Mouse (Mus musculus): ENCODE measurements around the gene Agxt2. TPM values are rescaled to one million over a fixed set of nuclear protein-coding genes. Genes with fewer than 3 reads are reported as not detected.

Agxt2 gene
- total RNA-seq (2014; rRNA removed) (not detected in 2 replicates), polyA plus RNA-seq (2015; fragmentation: Nextera tagmentation; extraction: Ambion mirVana) (not detected in 2 replicates)

DNA sequence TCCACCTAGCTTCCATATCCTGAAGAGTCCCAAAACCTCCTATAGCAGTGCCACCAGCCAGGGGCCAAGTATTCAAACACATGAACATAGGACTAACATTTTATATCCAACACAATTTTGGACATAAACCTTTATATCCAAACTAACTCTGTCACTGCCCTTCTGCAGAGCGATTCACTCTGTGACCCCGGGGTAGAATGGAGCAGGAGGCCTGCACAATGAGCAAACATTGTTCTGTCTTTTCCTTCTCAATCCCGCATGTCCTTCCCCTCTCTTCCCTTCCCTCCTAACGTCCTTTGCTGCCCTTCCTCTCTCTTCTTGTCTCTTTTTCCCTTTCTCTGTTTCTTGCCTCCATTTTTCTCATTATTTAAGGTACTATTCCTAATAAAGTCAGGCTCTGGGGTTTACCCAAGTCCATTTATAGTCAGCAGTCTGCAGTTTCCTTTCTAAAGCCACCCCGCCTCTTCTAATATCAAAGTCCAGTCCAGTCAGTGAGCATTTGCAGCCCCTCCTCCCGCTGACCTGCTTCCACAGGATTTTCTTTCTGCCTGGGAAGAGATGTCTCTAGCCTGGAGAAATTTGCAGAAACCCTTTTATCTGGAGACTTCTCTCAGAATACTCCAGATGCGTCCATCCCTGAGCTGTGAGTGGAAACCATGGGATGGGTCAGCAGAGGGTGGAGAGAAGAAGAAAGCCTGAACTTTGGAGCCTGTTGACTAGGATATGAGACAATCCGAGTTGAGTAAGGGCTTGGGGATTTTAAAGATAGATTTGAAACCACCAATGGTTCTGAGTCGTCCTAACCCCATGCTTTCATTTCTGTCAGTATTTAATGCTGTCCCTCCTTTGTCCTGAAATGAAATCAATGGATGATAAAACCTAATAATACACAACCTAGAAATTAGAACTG lies at the start of gene Agxt2:
TSS of gene Agxt2 (plus strand) at position 494 of the 910 bp plus-strand sequence.
- H3K9me3 ChIP-seq (ENCODE audit: low read length) = no peaks in the 10 kb centered on the region
- ATAC-seq (ENCODE audit: low FRiP score) (no peak), DNase-seq (ENCODE audit: low spot score) (no peak)
- H3K4me3 ChIP-seq (ENCODE audit: low read depth, low read length) = no peak within 1 kb of the TSS
- H3K27ac ChIP-seq (ENCODE audit: low read depth, low read length) = no peak within 1 kb of the TSS
- WGBS = 81% methylated on average over 9 of the region's 9 CpGs
- H3K9ac ChIP-seq (replicated peaks; ENCODE audit: low read length, poor library complexity, severe bottlenecking) = no peak within 1 kb of the TSS
- no peak within 1 kb of the TSS for H3K4me2 ChIP-seq (ENCODE audit: low read depth, low read length, poor library complexity, severe bottlenecking)
- no peaks in the 10 kb centered on the region for H3K4me1 ChIP-seq (ENCODE audit: insufficient read depth, low read length)
- H3K27me3 ChIP-seq (ENCODE audit: insufficient read depth, low read length) = no peaks in the 10 kb centered on the region
- no peak for TF ChIP-seq CTCF (IDR thresholded peaks at IDR 0.05)
- no peaks in the 10 kb centered on the region for H3K36me3 ChIP-seq (ENCODE audit: insufficient read depth, low read length)

DNA sequence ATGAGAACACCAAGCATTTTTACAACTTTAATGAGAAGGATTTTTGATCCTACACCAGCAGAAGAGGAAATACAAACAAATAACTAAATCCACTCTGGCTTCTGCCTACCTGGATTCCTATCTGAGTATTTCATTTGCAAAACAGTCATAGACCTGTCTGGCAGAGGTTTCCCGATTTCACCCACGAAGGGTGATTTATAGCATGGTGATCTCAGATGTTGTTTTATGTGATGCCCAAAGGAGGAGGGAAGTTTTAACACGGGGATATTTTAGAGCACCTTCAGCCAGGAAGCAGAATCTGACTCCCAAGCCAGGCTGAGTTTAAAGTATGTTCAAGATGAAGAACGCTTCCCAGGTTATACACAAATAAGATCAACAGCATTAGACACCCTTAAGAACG lies 46.5 kb upstream of the Agxt2 start:
- Histone ChIP-seq H3K4me1 (ENCODE audit: insufficient read depth, low read length) (no peaks in the 10 kb centered on the region), H3K4me2 (ENCODE audit: low read depth, low read length, poor library complexity, severe bottlenecking) (no peak overlapping the region), H3K9me3 (ENCODE audit: low read length) (no peaks in the 10 kb centered on the region), H3K27ac (ENCODE audit: low read depth, low read length) (no peak overlapping the region), H3K36me3 (ENCODE audit: insufficient read depth, low read length) (no peaks in the 10 kb centered on the region), H3K27me3 (ENCODE audit: insufficient read depth, low read length) (no peaks in the 10 kb centered on the region), H3K9ac (replicated peaks; ENCODE audit: low read length, poor library complexity, severe bottlenecking) (no peak overlapping the region), H3K4me3 (ENCODE audit: low read depth, low read length) (no peak overlapping the region)
- ATAC-seq (ENCODE audit: low FRiP score) (no peak), DNase-seq (ENCODE audit: low spot score) (no peak)
- WGBS = 88% methylated on average over 5 of the region's 5 CpGs
- no peak for TF ChIP-seq CTCF (IDR thresholded peaks at IDR 0.05)

DNA sequence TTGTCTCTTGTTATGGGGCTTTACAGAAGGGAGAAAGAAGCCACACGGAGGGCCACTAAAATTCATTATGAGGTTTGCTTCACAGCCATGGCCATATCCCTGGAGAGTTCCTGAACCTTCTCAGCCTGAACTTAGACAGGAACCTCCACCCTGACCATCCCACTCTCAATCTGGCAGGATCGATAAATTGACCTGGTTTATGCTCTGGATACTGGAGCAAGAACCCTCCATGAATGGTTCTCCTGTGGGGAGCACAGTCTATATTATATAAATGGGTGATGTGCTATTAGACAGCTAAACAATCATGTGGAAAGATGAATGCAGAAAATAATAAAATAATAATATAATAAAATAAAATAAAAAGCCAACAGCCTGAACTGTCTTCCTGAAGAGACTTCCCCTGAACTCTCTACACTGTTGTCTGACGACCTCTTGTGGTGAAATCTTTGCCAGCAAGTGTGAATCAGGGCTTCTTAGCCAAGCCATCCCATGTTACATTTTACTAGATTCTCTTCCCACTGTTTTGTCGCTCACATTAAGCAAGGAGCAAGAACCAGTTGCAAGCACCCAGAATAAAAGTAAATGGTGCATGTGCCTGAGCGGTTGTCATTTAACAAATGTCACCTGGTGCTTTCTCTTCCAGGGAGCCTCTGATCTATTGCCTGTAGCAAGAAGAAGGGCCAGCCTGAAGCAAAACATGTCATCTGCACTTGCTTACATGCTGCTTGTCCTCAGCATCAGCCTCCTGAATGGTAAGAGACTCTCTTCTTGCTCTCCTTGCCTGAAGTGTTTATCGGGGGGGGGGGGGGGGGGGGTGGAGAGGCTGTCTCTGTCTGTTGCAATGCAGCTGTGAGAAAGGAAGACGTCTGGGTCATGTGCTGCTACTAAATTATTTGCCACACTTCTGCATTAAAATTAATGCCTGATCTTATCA lies 44.5 kb upstream of the Agxt2 start:
- Histone ChIP-seq H3K9ac (replicated peaks; ENCODE audit: low read length, poor library complexity, severe bottlenecking) (no peak overlapping the region), H3K4me1 (ENCODE audit: insufficient read depth, low read length) (no peaks in the 10 kb centered on the region), H3K36me3 (ENCODE audit: insufficient read depth, low read length) (no peaks in the 10 kb centered on the region), H3K4me3 (ENCODE audit: low read depth, low read length) (no peak overlapping the region), H3K4me2 (ENCODE audit: low read depth, low read length, poor library complexity, severe bottlenecking) (no peak overlapping the region), H3K9me3 (ENCODE audit: low read length) (no peaks in the 10 kb centered on the region), H3K27me3 (ENCODE audit: insufficient read depth, low read length) (no peaks in the 10 kb centered on the region), H3K27ac (ENCODE audit: low read depth, low read length) (no peak overlapping the region)
- TF ChIP-seq CTCF (IDR thresholded peaks at IDR 0.05) = peak; percentile 84
- DNase-seq (ENCODE audit: low spot score) (peak; percentile 87), ATAC-seq (ENCODE audit: low FRiP score) (peak; percentile 72; the same call in 1 of the 2 replicates)
- WGBS = 52% methylated on average over 7 of the region's 7 CpGs

DNA sequence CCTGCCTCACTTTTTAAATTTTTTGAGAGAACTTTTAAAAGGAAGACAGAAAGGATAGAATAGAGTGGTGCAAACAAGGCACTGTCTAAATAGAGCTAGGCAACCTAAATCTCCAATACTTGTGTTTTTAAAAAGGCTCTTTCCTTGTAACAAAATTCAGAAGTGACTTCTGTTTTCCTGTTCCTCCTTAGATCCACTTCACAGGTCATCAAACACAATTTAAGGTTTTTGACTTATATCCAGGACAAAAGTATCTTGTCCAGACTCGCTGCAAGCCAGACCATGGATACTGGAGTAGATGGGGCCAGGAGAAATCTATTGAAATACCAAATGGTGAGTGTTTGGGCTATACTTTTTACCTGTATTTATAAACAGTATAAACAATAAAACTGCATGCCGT lies 33.3 kb upstream of the Agxt2 start, which contains the start of gene Gm21973:
TSS of gene Gm21973 (plus strand) at position 301 of the 400 bp plus-strand sequence.
- Histone ChIP-seq H3K27me3 (ENCODE audit: insufficient read depth, low read length) (no peaks in the 10 kb centered on the region), H3K9me3 (ENCODE audit: low read length) (no peaks in the 10 kb centered on the region), H3K4me1 (ENCODE audit: insufficient read depth, low read length) (no peaks in the 10 kb centered on the region), H3K36me3 (ENCODE audit: insufficient read depth, low read length) (no peaks in the 10 kb centered on the region), H3K4me3 (ENCODE audit: low read depth, low read length) (no peak within 1 kb of the TSS), H3K9ac (replicated peaks; ENCODE audit: low read length, poor library complexity, severe bottlenecking) (no peak within 1 kb of the TSS), H3K27ac (ENCODE audit: low read depth, low read length) (no peak within 1 kb of the TSS), H3K4me2 (ENCODE audit: low read depth, low read length, poor library complexity, severe bottlenecking) (no peak within 1 kb of the TSS)
- 93% methylated on average over 2 of the region's 2 CpGs for WGBS
- no peak for ATAC-seq (ENCODE audit: low FRiP score)
- no peak for DNase-seq (ENCODE audit: low spot score)
- no peak for TF ChIP-seq CTCF (IDR thresholded peaks at IDR 0.05)

DNA sequence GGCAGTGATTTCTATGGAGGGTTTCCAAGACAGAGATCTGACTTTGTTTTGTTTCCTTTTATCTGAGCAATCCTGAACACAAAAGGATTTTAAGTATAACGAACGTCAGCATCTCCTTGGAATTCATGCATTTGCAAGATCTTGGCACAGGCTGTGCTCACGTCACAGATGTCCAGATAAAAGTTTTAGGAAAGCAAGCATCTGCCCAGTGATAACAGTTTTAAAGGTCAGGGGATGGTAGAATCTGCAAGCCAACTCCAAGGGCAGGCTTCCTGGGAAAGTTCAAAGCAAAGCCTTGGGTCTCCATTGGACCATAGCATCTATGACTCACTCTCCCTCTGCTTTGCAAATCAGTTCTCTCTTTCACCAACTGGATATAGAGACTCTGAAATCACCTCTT lies 27.7 kb upstream of the Agxt2 start:
- Histone ChIP-seq H3K4me2 (ENCODE audit: low read depth, low read length, poor library complexity, severe bottlenecking) (no peak overlapping the region), H3K9me3 (ENCODE audit: low read length) (no peaks in the 10 kb centered on the region), H3K27ac (ENCODE audit: low read depth, low read length) (no peak overlapping the region), H3K27me3 (ENCODE audit: insufficient read depth, low read length) (no peaks in the 10 kb centered on the region), H3K9ac (replicated peaks; ENCODE audit: low read length, poor library complexity, severe bottlenecking) (no peak overlapping the region), H3K4me1 (ENCODE audit: insufficient read depth, low read length) (no peaks in the 10 kb centered on the region), H3K4me3 (ENCODE audit: low read depth, low read length) (no peak overlapping the region), H3K36me3 (ENCODE audit: insufficient read depth, low read length) (no peaks in the 10 kb centered on the region)
- no peak for TF ChIP-seq CTCF (IDR thresholded peaks at IDR 0.05)
- DNase-seq (ENCODE audit: low spot score) (no peak), ATAC-seq (ENCODE audit: low FRiP score) (no peak)
- WGBS = 75% methylated on average over 3 of the region's 3 CpGs

Measured in midbrain, postnatal 0 days (tissue).